Mouse (Mus musculus): Measurements from ENCODE around the gene Trak2.
"Not testable (repeated sequence)": the region's sequence is repeated elsewhere in the genome, so short reads cannot be mapped to it uniquely, and the experiment has no call there.

Trak2 gene

DNA sequence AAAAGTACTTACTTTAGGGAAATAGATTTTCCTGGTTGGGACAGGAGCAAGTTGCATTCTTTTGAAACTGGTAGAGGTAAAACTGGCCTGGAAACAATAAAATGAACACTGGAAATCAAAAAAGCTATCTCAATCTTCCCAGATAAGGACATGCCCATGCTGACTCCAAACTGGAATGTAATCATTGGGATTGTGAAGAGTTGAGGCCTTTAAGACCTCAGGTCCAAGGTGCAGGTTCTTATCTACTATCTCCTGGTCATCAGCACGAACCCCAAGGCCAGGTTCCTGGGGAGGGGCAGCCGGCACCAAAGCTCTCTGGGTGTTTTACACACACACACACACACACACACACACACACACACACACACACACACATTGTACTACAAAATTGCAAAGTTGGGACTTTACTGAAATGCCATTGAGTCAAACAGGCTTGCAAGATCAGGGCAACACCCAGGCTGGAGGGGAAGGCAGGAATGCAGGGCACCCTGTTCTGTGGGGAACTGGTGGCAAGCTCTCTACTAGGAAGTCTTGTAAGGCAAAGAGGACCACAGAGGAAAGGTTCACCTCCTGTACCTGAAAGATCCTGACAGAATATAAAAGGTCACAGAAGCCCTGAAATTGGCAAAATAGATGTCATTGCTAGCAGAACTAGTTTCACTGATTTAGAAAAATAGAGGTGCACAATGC is 81.6 kb downstream of the Trak2 start:
- in situ Hi-C loops (cut with MboI; ENCODE audit: low sequenced_read_pairs), result not testable (repeated sequence)

DNA sequence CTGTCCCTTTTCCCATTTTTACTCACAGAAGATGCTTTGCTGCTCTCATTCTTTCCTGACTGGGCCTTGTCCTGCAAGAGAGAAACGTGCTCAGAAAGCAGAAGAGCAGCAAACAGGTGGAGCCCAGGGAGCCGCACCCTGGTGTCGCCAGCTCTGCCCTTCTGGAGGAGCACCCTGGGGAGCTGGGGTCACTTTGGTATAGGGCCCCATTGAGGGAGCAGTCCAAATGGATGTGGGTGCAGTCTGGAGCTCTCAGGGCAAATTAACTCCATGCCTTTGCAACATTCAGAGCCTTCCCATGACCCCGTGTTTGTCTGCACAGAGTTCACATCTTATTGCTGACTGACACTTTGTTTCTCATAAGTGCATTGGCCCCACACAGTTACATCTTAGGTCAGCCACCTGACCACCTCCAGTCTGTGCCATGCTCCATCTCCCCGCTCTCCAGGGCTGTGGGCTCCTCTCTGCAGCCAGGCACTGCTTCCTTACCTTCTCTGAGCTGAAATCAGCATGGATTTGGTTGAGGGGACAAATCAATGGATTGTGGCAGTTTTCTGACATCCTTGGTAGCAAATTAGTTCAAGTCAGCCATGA is 82.4 kb downstream of the Trak2 start:
- in situ Hi-C loops (cut with MboI; ENCODE audit: low sequenced_read_pairs), result not testable (repeated sequence)

DNA sequence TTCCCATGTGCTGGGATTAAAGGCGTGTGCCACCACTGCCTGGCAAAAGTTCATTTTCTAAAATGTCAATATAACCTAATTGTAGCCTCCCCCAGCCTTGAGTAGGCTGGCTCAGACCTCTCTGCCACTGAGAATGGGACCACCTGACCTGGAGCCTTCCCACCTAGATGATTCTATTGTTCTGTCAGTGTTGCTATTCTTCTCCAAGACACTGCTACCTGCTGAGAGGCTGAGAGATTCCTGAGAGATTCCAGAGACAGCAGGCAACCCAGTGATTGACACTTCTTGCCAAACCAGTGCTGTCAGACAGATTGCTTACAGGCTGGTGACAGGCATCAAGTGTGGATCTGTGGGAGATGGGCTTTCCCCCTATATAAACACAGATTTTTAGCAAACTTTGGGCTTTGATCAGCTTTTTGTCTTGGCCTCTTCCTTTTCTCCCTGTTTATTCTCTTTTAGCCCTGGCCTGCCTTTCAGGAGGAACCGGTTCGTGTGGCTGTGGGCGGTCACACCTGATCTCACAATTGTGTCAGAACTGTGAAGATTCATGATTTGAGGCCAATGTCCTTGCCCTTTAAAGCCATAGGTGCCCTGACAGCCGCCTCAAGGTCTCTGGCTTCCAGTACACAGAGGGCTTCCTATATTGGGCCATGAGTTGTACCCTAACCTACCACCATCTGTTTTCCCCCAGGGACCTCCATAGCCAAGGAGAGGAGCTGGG is 83.2 kb downstream of the Trak2 start:
- in situ Hi-C loops (cut with MboI; ENCODE audit: low sequenced_read_pairs), result no loop called here

DNA sequence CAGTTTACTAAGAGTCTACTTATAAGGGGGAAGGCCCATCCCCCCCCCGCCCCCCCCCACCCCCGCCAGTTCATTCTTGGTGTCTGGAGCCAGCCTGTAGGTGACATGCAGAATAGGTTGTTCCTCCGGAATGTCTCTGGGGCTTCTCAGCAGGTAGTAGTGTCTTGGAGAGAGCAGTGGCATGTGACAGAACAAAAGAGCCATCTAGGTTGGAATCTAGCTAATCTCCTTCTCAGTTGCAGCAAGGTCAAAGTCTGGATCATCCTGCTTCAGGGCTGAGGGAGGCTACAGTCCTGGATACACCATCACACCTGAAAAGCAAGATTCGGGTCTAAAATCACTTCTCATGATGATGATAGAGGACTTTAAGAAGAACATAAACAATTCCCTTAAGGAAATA is 87.6 kb downstream of the Trak2 start:
- in situ Hi-C loops (cut with MboI; ENCODE audit: low sequenced_read_pairs), result no loop called here

DNA sequence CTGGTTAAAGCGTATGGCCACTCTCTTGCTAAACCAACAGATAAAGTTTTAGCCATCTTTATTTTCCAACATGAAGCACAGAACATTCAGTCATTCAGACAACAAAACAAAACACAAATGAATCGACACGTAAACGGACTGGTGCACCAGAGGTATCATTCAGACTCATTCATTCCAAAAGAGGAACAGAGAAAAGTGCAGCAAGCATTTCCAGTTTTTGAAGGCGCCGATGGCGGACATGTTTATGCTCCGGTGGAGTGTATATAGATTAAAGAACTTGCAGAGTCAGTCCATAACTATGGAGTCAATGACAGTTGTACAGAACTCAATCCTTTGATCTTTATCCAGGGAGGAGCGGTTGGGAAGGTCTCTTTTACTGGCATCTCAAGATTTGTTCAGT is 90.0 kb downstream of the Trak2 start:
- in situ Hi-C loops (cut with MboI; ENCODE audit: low sequenced_read_pairs), result not testable (repeated sequence)

DNA sequence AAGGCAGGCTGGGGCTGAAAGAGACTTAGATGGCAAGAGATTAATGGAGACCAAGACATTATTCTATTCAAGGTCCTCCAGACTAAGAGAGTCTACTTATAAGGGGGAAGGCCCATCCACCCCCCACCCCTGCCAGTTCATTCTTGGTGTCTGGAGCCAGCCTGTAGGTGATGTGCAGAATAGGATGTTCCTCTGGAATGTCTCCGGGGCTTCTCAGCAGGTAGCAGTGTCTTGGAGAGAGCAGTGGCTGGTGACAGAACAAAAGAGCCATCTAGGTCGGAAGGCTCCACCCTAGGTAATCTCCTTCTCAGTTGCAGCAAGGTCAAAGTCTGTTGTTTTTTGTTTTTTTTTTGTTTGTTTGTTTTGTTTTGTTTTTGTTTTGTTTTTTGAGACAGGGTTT is 93.9 kb downstream of the Trak2 start:
- in situ Hi-C loops (cut with MboI; ENCODE audit: low sequenced_read_pairs), result not testable (repeated sequence)

DNA sequence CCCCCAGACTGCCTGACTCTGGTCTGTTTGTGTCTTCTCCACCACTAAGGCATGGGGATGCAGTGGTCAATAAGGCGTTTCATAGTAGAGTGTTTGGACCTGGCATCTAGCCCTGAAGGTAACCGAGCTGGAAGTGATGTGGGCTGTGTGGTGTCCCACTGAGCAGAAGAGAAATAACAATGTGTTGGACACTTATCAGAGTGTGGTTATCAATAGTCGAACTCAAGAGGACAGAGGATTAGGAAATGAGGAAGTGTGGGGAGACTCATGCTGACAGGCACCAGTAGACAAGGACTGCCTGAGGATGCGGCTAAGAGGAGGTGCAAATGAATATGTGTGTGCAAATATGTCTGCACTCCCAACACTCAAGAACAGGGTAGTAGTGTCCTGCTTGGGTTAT is 96.7 kb downstream of the Trak2 start:
- in situ Hi-C loops (cut with MboI; ENCODE audit: low sequenced_read_pairs), result not testable (repeated sequence)

DNA sequence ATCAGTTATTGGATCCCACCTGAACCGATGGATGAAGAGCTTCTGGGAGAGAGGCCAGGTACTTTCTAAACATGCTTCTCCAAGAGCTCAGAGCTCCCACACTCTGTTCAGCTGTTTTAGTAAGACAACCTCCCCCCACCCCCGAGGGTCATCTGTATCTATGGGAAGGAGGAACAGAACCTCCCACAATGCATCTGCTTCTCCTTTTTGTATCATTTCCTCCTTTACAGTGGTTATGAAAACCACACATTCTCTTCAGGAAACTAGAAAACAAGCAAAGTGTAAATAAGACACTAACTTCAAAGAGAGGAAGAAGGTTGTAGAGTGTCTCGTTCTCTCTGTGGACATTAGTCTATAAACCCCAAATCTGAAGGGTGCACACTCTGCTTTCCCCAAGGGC is 112.6 kb downstream of the Trak2 start:
- in situ Hi-C loops (cut with MboI; ENCODE audit: low sequenced_read_pairs), result not testable (repeated sequence)

DNA sequence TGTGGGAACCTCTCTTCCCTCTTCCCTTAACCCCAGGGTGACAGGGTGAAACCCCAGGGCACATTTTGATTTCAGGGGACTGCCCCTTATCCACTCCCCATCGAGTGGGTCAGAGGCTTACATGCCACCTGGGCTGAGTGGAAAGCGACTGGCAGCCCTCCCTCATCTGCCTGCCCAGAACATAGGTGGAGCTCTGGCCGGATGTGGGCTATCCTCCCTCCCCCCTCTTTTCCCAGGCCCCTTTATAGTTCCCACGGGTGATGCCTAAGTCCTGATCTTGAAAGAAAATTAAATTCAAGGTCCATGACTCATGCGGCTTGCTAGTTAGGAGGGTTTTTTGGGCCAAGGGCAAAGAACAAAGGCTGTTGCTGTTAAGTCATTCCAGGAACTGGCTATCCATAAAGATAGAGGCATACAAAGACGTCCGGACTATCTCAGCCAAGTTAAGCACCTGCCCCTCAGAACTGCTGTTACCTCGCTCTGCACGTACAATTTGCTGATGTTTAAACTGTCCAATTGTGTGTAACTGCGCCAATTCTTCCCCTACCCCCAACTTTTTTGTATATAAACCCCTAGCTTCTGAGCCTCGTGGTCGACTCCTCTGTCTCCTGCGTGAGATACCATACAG is 113.4 kb downstream of the Trak2 start:
- in situ Hi-C loops (cut with MboI; ENCODE audit: low sequenced_read_pairs), result not testable (repeated sequence)

DNA sequence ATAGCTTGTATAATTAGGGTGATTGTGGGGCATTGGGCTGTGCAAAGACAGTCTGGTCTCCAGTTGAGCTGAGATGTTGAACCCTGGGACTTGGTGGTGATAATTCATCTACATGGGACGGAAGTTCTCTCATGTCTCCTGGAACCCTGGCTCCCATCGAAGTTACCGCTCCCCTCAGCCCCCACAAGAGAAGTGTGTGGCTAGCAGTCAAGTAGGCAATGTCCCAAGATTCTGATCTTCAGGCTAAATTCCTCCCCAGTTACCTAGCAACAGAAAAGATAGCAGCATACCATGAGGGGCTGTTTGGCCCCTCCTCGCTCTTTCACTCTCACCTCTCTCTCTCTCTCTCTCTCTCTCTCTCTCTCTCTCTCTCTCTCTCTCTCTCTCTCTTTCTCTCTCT is 114.1 kb downstream of the Trak2 start:
- in situ Hi-C loops (cut with MboI; ENCODE audit: low sequenced_read_pairs), result not testable (repeated sequence)

DNA sequence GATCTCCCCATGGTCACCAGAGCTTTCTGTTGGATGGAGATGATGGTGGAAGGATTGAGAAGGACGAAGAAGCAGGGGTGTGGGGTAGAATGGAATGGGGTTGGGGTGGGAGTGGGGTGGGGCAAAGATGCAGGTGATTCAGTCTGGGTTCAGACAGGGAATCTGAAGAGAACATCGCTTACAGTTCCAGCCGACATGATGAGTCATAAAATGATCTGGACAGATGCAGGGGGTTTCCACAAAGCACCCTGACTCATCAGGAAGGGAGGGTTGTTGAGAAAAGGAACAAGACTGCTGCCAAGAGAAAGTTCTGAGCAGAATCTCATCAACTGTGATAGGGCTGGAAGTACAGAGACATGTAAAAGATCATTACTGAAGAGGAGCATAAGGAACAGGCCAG is 116.4 kb downstream of the Trak2 start:
- in situ Hi-C loops (cut with MboI; ENCODE audit: low sequenced_read_pairs), result not testable (repeated sequence)
